Mouse (Mus musculus): Measurements from ENCODE around the gene Olfr527.

DNA sequence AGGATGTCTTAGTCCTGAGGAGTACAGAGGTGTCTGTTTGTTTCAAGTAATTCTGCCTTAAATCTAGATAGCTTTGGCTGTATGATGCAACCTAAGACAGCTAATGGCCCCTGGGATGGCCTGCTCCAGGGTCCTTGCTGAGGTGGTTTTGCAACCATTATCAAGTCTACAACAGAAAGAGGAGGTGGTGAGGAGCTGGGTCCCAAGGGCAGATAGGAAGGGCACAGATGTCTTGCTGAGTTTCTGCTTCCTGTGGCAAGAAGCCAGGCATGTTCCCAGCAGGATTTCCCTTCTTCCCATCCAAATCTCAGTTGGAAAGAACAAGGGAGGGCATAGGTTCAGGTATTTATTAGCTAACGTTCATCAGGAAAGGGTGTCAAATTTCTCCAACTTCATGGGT is 42.4 kb downstream of the Olfr527 start, which contains the start of gene Olfr530:
- TF ChIP-seq CTCF (conservative IDR thresholded peaks at IDR 0.05 in 1 of 2, IDR thresholded peaks at IDR 0.05 in 1 of 2; ENCODE audit: low read depth in 2 of 2, low read length in 2 of 2) (no peak), POLR2A (IDR thresholded peaks at IDR 0.05; ENCODE audit: low read depth, low read length) (no peak), MEF2A (IDR thresholded peaks at IDR 0.05; ENCODE audit: borderline replicate concordance, low read depth, low read length) (no peak), GABPA (IDR thresholded peaks at IDR 0.05; ENCODE audit: insufficient replicate concordance, low read depth, low read length) (no peak), CHD2 (IDR thresholded peaks at IDR 0.05; ENCODE audit: low read length) (no peak), SIN3A (IDR thresholded peaks at IDR 0.05; ENCODE audit: low read length) (no peak), MAFK (IDR thresholded peaks at IDR 0.05; ENCODE audit: insufficient replicate concordance, low read length) (no peak), USF1 (IDR thresholded peaks at IDR 0.05; ENCODE audit: low read depth, low read length) (no peak), ZC3H11A (IDR thresholded peaks at IDR 0.05; ENCODE audit: low read depth, low read length) (no peak), MYC (IDR thresholded peaks at IDR 0.05; ENCODE audit: low read depth, low read length) (no peak), HCFC1 (IDR thresholded peaks at IDR 0.05; ENCODE audit: low read depth, low read length) (no peak), NRF1 (IDR thresholded peaks at IDR 0.05; ENCODE audit: low read depth, low read length) (no peak), TBP (conservative IDR thresholded peaks at IDR 0.05; ENCODE audit: low read depth, low read length) (no peak)
